In genomic region chr5:114978473-114978872, GRCm38 (mm10) we compare ENCODE assay signal across 10 mouse cellular contexts. TPM values are rescaled to one million over a fixed set of nuclear protein-coding genes. Genes with fewer than 3 reads are reported as not detected.
DNase-seq lines count a peak whose midpoint lies in the region; ATAC-seq lines count a peak whose summit lies in the region.
"Had no signal": no experiment of that assay in that cellular context is flagged by ENCODE, and none has a peak within 500 bp of the region (broad histone marks: within the 10 kb centered on the region; RNA-seq: fewer than 3 reads in every experiment).

No protein-coding gene starts in this region.

- H3K27me3 ChIP-seq in midbrain, embryonic 14.5 days (ENCODE audit: control insufficient read depth, insufficient read depth, low read length), result no peaks in the 10 kb centered on the region
- no peaks in the 10 kb centered on the region for H3K27me3 ChIP-seq in midbrain, embryonic 13.5 days
- no peaks in the 10 kb centered on the region for H3K27me3 ChIP-seq in liver, embryonic 15.5 days
- H3K27me3 ChIP-seq: heart, embryonic 12.5 days had no signal

- no peaks in the 10 kb centered on the region for H3K9me3 ChIP-seq in midbrain, embryonic 14.5 days (ENCODE audit: control insufficient read depth, low read length)
- no peaks in the 10 kb centered on the region for H3K9me3 ChIP-seq in midbrain, embryonic 13.5 days
- H3K9me3 ChIP-seq in liver, embryonic 15.5 days (replicated peaks), result no peaks in the 10 kb centered on the region

- DNase-seq in heart, postnatal 4 days, result peak; percentile 35
- no peak for DNase-seq in heart, adult 9 months (ENCODE audit: low spot score in 2 of 2)
- DNase-seq in midbrain, embryonic 14.5 days, result peak; percentile 5
- peak; percentile 25 for DNase-seq in cerebellum, adult 9-11 months
- no peak for DNase-seq in frontal cortex, postnatal 10 days (ENCODE audit: low spot score in 2 of 2)
- no peak for DNase-seq in spleen, postnatal 36 days (ENCODE audit: low spot score in 2 of 2)

- H3K27ac ChIP-seq in midbrain, embryonic 14.5 days (replicated peaks; ENCODE audit: low read depth, low read length), result no peak overlapping the region
- H3K27ac ChIP-seq in midbrain, embryonic 13.5 days, result no peak overlapping the region
- no peak overlapping the region for H3K27ac ChIP-seq in liver, embryonic 15.5 days (replicated peaks)

- no peaks in the 10 kb centered on the region for H3K36me3 ChIP-seq in midbrain, embryonic 14.5 days (ENCODE audit: control insufficient read depth, insufficient read depth, low read length)
- no peaks in the 10 kb centered on the region for H3K36me3 ChIP-seq in midbrain, embryonic 13.5 days
- H3K36me3 ChIP-seq in liver, embryonic 15.5 days (replicated peaks), result no peaks in the 10 kb centered on the region
- H3K36me3 ChIP-seq: heart, embryonic 12.5 days had no signal

- H3K4me2 ChIP-seq in midbrain, embryonic 14.5 days (ENCODE audit: low read length), result no peak overlapping the region
- no peak overlapping the region for H3K4me2 ChIP-seq in midbrain, embryonic 13.5 days (replicated peaks)
- H3K4me2 ChIP-seq in liver, embryonic 15.5 days, result peak overlapping the region; percentile 97

- no peak overlapping the region for H3K4me3 ChIP-seq in midbrain, embryonic 14.5 days (replicated peaks; ENCODE audit: low read depth, low read length)
- no peak overlapping the region for H3K4me3 ChIP-seq in midbrain, embryonic 13.5 days (replicated peaks)
- no peak overlapping the region for H3K4me3 ChIP-seq in liver, embryonic 15.5 days (replicated peaks)

- no peak overlapping the region for H3K9ac ChIP-seq in midbrain, embryonic 14.5 days (replicated peaks; ENCODE audit: low read length)
- H3K9ac ChIP-seq in midbrain, embryonic 13.5 days (replicated peaks), result no peak overlapping the region
- H3K9ac ChIP-seq in liver, embryonic 15.5 days, result no peak overlapping the region

- peaks cover 7% of the 10 kb centered on the region for H3K4me1 ChIP-seq in midbrain, embryonic 14.5 days (ENCODE audit: control insufficient read depth, insufficient read depth, low read length)
- H3K4me1 ChIP-seq in midbrain, embryonic 13.5 days (replicated peaks), result peaks cover 12% of the 10 kb centered on the region
- H3K4me1 ChIP-seq in liver, embryonic 15.5 days (replicated peaks), result peaks cover 28% of the 10 kb centered on the region

- 69% methylated on average over 11 of the region's 11 CpGs for WGBS in midbrain, embryonic 14.5 days
- WGBS in midbrain, embryonic 13.5 days, result 68% methylated on average over 11 of the region's 11 CpGs
- WGBS in liver, embryonic 15.5 days (ENCODE audit: insufficient replicate concordance), result 66% methylated on average over 11 of the region's 11 CpGs

- ATAC-seq in midbrain, embryonic 14.5 days (ENCODE audit: low FRiP score, low TSS enrichment), result no peak
- ATAC-seq in midbrain, embryonic 13.5 days, result no peak
- no peak for ATAC-seq in liver, embryonic 15.5 days (ENCODE audit: insufficient read depth)

RNA-seq across cellular contexts. Expression of gene Hnf1a, which starts 7.6 kb away (rescaled TPM):
- not detected for total RNA-seq in heart, postnatal 4 days (2021)
- not detected in 2 replicates for polyA plus RNA-seq in midbrain, embryonic 14.5 days (2014; fragmentation: Nextera tagmentation; extraction: Ambion mirVana)
- 0.06 TPM in 1 of 2 replicates, not detected in the other for polyA plus RNA-seq in midbrain, embryonic 13.5 days (2015; fragmentation: Nextera tagmentation; extraction: Ambion mirVana)
- 3.8 and 4.3 TPM in 2 replicates for polyA plus RNA-seq in liver, embryonic 15.5 days (2015; fragmentation: Nextera tagmentation; extraction: Ambion mirVana)
- polyA plus RNA-seq: limb, embryonic 11.5 days had no signal

RNA-seq across cellular contexts. Expression of gene Sppl3, which starts 32.5 kb away (rescaled TPM):
- 10 to 100 TPM; 52.1 to 53.3 TPM for total RNA-seq in heart, postnatal 4 days (2021)
- 33.1 and 35.5 TPM in 2 replicates for polyA plus RNA-seq in midbrain, embryonic 14.5 days (2014; fragmentation: Nextera tagmentation; extraction: Ambion mirVana)
- 17.6 TPM in 2 replicates for polyA plus RNA-seq in midbrain, embryonic 13.5 days (2015; fragmentation: Nextera tagmentation; extraction: Ambion mirVana)
- polyA plus RNA-seq in liver, embryonic 15.5 days (2015; fragmentation: Nextera tagmentation; extraction: Ambion mirVana), result 7.9 and 12.1 TPM in 2 replicates

RNA-seq across cellular contexts. Expression of gene 2210016L21Rik, which starts 36.5 kb away (rescaled TPM):
- total RNA-seq in heart, postnatal 4 days (2021), result 10 to 100 TPM; 27.7 to 34.9 TPM
- polyA plus RNA-seq in midbrain, embryonic 14.5 days (2014; fragmentation: Nextera tagmentation; extraction: Ambion mirVana), result 92.1 and 113 TPM in 2 replicates
- polyA plus RNA-seq in midbrain, embryonic 13.5 days (2015; fragmentation: Nextera tagmentation; extraction: Ambion mirVana), result 87.9 and 91.5 TPM in 2 replicates
- polyA plus RNA-seq in liver, embryonic 15.5 days (2015; fragmentation: Nextera tagmentation; extraction: Ambion mirVana), result 10.2 and 12.3 TPM in 2 replicates

RNA-seq across cellular contexts. Expression of gene Oasl1, which starts 55.4 kb away (rescaled TPM):
- total RNA-seq in heart, postnatal 4 days (2021), result under 1 TPM in 1 of 2 experiments, not detected in 1; 0.18 TPM
- 2.0 TPM in 1 of 2 replicates, not detected in the other for polyA plus RNA-seq in midbrain, embryonic 14.5 days (2014; fragmentation: Nextera tagmentation; extraction: Ambion mirVana)
- 0.28 TPM in 1 of 2 replicates, not detected in the other for polyA plus RNA-seq in midbrain, embryonic 13.5 days (2015; fragmentation: Nextera tagmentation; extraction: Ambion mirVana)
- polyA plus RNA-seq in liver, embryonic 15.5 days (2015; fragmentation: Nextera tagmentation; extraction: Ambion mirVana), result 0.51 and 0.88 TPM in 2 replicates

Comparison
In these comparisons a context has a peak if more than half of its experiments do, and no peak if none do; other contexts are left out.
1. DNase-seq: peak in heart, postnatal 4 days (single experiment), midbrain, embryonic 14.5 days (single experiment) and cerebellum, adult 9-11 months (single experiment); none in heart, adult 9 months (0 of 2), frontal cortex, postnatal 10 days (0 of 2) and spleen, postnatal 36 days (0 of 2).